ENCODE assay signal across 20 mouse cellular contexts in the genomic region with DNA sequence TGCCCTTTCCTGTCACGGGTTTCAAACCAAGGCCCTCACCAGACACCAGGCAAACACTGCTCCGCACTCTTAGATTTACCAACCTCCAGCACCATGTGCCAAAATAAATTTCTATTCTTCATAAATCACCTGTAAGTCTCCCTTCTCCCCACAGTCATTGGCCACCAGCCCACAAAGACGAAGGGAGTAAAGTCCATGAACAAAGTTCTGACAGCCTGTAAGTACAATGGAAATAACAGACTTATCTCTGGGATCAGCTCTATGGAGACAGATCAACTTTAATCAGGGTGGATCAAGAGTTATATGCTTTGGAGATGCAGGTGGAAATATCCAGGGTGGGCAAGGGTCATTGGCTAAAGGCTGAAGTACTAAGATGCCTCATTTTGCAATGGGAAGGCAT.
A peak's percentile ranks its signal among the peaks of the same experiment; 100 is the strongest.
DNase-seq lines count a peak whose midpoint lies in the region; ATAC-seq lines count a peak whose summit lies in the region.
"Had no signal": no experiment of that assay in that cellular context is flagged by ENCODE, and none has a peak within 500 bp of the region (broad histone marks: within the 10 kb centered on the region; RNA-seq: fewer than 3 reads in every experiment).

No protein-coding gene starts in this region.

- peak; percentile 31 for DNase-seq in kidney, adult 11 months
- DNase-seq in kidney, postnatal 4 days = no peak
- DNase-seq in kidney, adult 8-10 months = peak; percentile 30 to 38
- DNase-seq in kidney, postnatal 25 days = no peak
- DNase-seq in urinary bladder, postnatal 4 days (ENCODE audit: low spot score in 2 of 2) = peak; percentile 5 to 23
- DNase-seq in urinary bladder, postnatal 14 days (ENCODE audit: low spot score) = no peak
- DNase-seq: adrenal gland, postnatal 10 days; adrenal gland, postnatal 36 days; B cell, adult 2 months; cerebellum, adult 9-11 months; cerebellum, postnatal 36 days; embryo, embryonic 11 days; gastrocnemius, postnatal 10 days; gastrocnemius, postnatal 36 days; heart, adult 11 months had no signal

- no peak for ATAC-seq in monocyte, adult 5-6 weeks (replicated peaks; ENCODE audit: insufficient number of reproducible peaks, low FRiP score, low TSS enrichment, poor library complexity, severe bottlenecking)
- ATAC-seq: forebrain, embryonic 13.5 days; forebrain, embryonic 16.5 days; hindbrain, embryonic 16.5 days; Patski had no signal

Comparison
In these comparisons a context has a peak if more than half of its experiments do, and no peak if none do; other contexts are left out.
1. DNase-seq: peak in kidney, adult 11 months (single experiment), kidney, adult 8-10 months (2 of 2) and urinary bladder, postnatal 4 days (2 of 2); none in kidney, postnatal 4 days (0 of 2), kidney, postnatal 25 days (0 of 2) and urinary bladder, postnatal 14 days (single experiment).